Mouse (Mus musculus): ENCODE data around the gene Dock3. TPM values are rescaled to one million over a fixed set of nuclear protein-coding genes. Genes with fewer than 3 reads are reported as not detected.

Dock3 gene
- polyA plus RNA-seq (2015; fragmentation: Nextera tagmentation; extraction: Ambion mirVana): 0.20 and 0.37 TPM in 2 replicates

- Histone ChIP-seq H3K9me3 (replicated peaks; ENCODE audit: low read length) (no peaks in the 10 kb centered on the region), H3K4me2 (ENCODE audit: low read length) (peak within 1 kb of the TSS; percentile 91), H3K4me3 (replicated peaks; ENCODE audit: low read depth, low read length) (peak within 1 kb of the TSS; percentile 52), H3K27ac (no peak within 1 kb of the TSS), H3K36me3 (ENCODE audit: insufficient read depth, low read length) (no peaks in the 10 kb centered on the region), H3K27me3 (ENCODE audit: insufficient read depth, low read length) (peaks cover 86% of the 10 kb centered on the region), H3K9ac (ENCODE audit: low read depth, low read length) (peak within 1 kb of the TSS; percentile 42; the same call in 1 of the 2 replicates), H3K4me1 (replicated peaks; ENCODE audit: insufficient read depth, low read length) (peaks cover 7% of the 10 kb centered on the region)
- 1% methylated on average over 72 of the region's 87 CpGs for WGBS
- peak; percentile 74 for ATAC-seq (replicated peaks; ENCODE audit: low FRiP score, low read depth)
- DNase-seq (ENCODE audit: low spot score): peak; percentile 59
- TF ChIP-seq CTCF (IDR thresholded peaks at IDR 0.05; ENCODE audit: low read depth): no peak
Observed at GRCm38 (mm10) chr9:107231539-107232139, at the start of gene Dock3. Gene Dock3, minus strand, starts transcription at chr9:107231909.

- no peaks in the 10 kb centered on the region for H3K27me3 ChIP-seq (ENCODE audit: insufficient read depth, low read length)
- no peak for TF ChIP-seq CTCF (IDR thresholded peaks at IDR 0.05; ENCODE audit: low read depth)
- DNase-seq (ENCODE audit: low spot score) (no peak), ATAC-seq (replicated peaks; ENCODE audit: low FRiP score, low read depth) (no peak)
- no peak overlapping the region for H3K27ac ChIP-seq
- peaks cover 14% of the 10 kb centered on the region for H3K4me1 ChIP-seq (replicated peaks; ENCODE audit: insufficient read depth, low read length)
- H3K4me2 ChIP-seq (ENCODE audit: low read length): peak overlapping the region; percentile 31; the same call in 1 of the 2 replicates
- H3K9ac ChIP-seq (ENCODE audit: low read depth, low read length): no peak overlapping the region
- no peaks in the 10 kb centered on the region for H3K36me3 ChIP-seq (ENCODE audit: insufficient read depth, low read length)
- no peaks in the 10 kb centered on the region for H3K9me3 ChIP-seq (replicated peaks; ENCODE audit: low read length)
- WGBS: 59% methylated on average over 13 of the region's 13 CpGs
- 0 out of 2 replicates have a peak overlapping the region, but pooled peaks have one; percentile 9 for H3K4me3 ChIP-seq (replicated peaks; ENCODE audit: low read depth, low read length)
Observed at GRCm38 (mm10) chr9:107280322-107281027, 48.8 kb upstream of the Dock3 start.

- Histone ChIP-seq H3K4me3 (replicated peaks; ENCODE audit: low read depth, low read length) (0 out of 2 replicates have a peak overlapping the region, but pooled peaks have one; percentile 9), H3K9ac (ENCODE audit: low read depth, low read length) (0 out of 2 replicates have a peak overlapping the region, but pooled peaks have one; percentile 23)
Observed at GRCm38 (mm10) chr9:107279378-107280321, 47.9 kb upstream of the Dock3 start.

GRCm38 (mm10) chr9:107278527-107279377 is 47.0 kb upstream of the Dock3 start:
- H3K9ac ChIP-seq (ENCODE audit: low read depth, low read length): no peak overlapping the region
- DNase-seq (ENCODE audit: low spot score) (no peak), ATAC-seq (replicated peaks; ENCODE audit: low FRiP score, low read depth) (no peak; the same call in 1 of the 2 replicates)
- peak; percentile 30; the same call in 1 of the 2 replicates for TF ChIP-seq CTCF (IDR thresholded peaks at IDR 0.05; ENCODE audit: low read depth)
- H3K36me3 ChIP-seq (ENCODE audit: insufficient read depth, low read length): no peaks in the 10 kb centered on the region
- no peaks in the 10 kb centered on the region for H3K27me3 ChIP-seq (ENCODE audit: insufficient read depth, low read length)
- H3K4me1 ChIP-seq (replicated peaks; ENCODE audit: insufficient read depth, low read length): peaks cover 14% of the 10 kb centered on the region
- WGBS: 55% methylated on average over 8 of the region's 8 CpGs
- H3K4me3 ChIP-seq (replicated peaks; ENCODE audit: low read depth, low read length): no peak overlapping the region
- H3K27ac ChIP-seq: no peak overlapping the region
- no peak overlapping the region for H3K4me2 ChIP-seq (ENCODE audit: low read length)
- no peaks in the 10 kb centered on the region for H3K9me3 ChIP-seq (replicated peaks; ENCODE audit: low read length)

More at GRCm38 (mm10) chr9:107279378-107280321, 47.9 kb upstream of the Dock3 start:
- no peaks in the 10 kb centered on the region for H3K36me3 ChIP-seq (ENCODE audit: insufficient read depth, low read length)
- peak overlapping the region; percentile 66; the same call in 1 of the 2 replicates for H3K27ac ChIP-seq
- 25% methylated on average over 16 of the region's 16 CpGs for WGBS
- ATAC-seq (replicated peaks; ENCODE audit: low FRiP score, low read depth): peak; percentile 71
- H3K9me3 ChIP-seq (replicated peaks; ENCODE audit: low read length): no peaks in the 10 kb centered on the region
- peak; percentile 71 for DNase-seq (ENCODE audit: low spot score)
- peak overlapping the region; percentile 31; the same call in 1 of the 2 replicates for H3K4me2 ChIP-seq (ENCODE audit: low read length)
- no peaks in the 10 kb centered on the region for H3K27me3 ChIP-seq (ENCODE audit: insufficient read depth, low read length)
- H3K4me1 ChIP-seq (replicated peaks; ENCODE audit: insufficient read depth, low read length): peaks cover 14% of the 10 kb centered on the region
- peak; percentile 32; the same call in 1 of the 2 replicates for TF ChIP-seq CTCF (IDR thresholded peaks at IDR 0.05; ENCODE audit: low read depth)

GRCm38 (mm10) chr9:107278126-107278525 is 46.4 kb upstream of the Dock3 start:
- DNase-seq (ENCODE audit: low spot score) (no peak), ATAC-seq (replicated peaks; ENCODE audit: low FRiP score, low read depth) (no peak)
- Histone ChIP-seq H3K27me3 (ENCODE audit: insufficient read depth, low read length) (no peaks in the 10 kb centered on the region), H3K4me1 (replicated peaks; ENCODE audit: insufficient read depth, low read length) (peaks cover 14% of the 10 kb centered on the region), H3K9me3 (replicated peaks; ENCODE audit: low read length) (no peaks in the 10 kb centered on the region), H3K4me3 (replicated peaks; ENCODE audit: low read depth, low read length) (no peak overlapping the region), H3K4me2 (ENCODE audit: low read length) (no peak overlapping the region), H3K27ac (no peak overlapping the region), H3K9ac (ENCODE audit: low read depth, low read length) (no peak overlapping the region), H3K36me3 (ENCODE audit: insufficient read depth, low read length) (no peaks in the 10 kb centered on the region)
- 70% methylated on average over 4 of the region's 4 CpGs for WGBS
- TF ChIP-seq CTCF (IDR thresholded peaks at IDR 0.05; ENCODE audit: low read depth): no peak
